ENCODE assay signal across 39 mouse cellular contexts in the genomic region with DNA sequence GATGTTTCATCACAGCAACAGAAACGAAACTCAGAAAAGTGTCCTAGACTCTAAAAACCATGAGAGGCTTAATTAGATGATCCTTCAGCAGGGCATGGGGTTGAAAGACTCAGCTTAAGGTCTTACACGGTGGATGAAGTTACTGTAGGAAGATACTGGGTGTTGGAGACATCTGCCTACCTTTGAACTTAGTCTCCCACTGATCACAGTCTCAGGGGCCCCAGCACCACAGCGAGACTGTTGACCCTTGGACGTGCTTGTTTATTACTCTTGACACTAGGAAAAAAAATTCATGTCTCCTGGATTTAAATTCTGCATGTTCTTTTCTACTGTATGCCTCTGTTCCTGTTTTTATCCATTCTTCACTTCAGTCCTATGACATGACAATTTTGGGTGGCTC. TPM values are rescaled to one million over a fixed set of nuclear protein-coding genes. Genes with fewer than 3 reads are reported as not detected.
"Had no signal": no experiment of that assay in that cellular context is flagged by ENCODE, and none has a peak within 500 bp of the region (broad histone marks: within the 10 kb centered on the region; RNA-seq: fewer than 3 reads in every experiment).

No protein-coding gene starts in this region.

- H3K36me3 ChIP-seq: heart, embryonic 10.5 days; heart, embryonic 12.5 days; heart, embryonic 13.5 days; heart, embryonic 15.5 days; hindbrain, embryonic 10.5 days; hindbrain, embryonic 12.5 days; hindbrain, embryonic 13.5 days; hindbrain, embryonic 15.5 days; kidney, embryonic 15.5 days had no signal

- H3K9me3 ChIP-seq: heart, embryonic 10.5 days; heart, embryonic 12.5 days; heart, embryonic 15.5 days; hindbrain, embryonic 12.5 days; hindbrain, embryonic 15.5 days; kidney, embryonic 15.5 days had no signal

- H3K4me2 ChIP-seq: heart, embryonic 11.5 days; heart, embryonic 12.5 days; heart, embryonic 13.5 days; heart, embryonic 15.5 days; hindbrain, embryonic 12.5 days; hindbrain, embryonic 13.5 days; hindbrain, embryonic 14.5 days; hindbrain, embryonic 15.5 days; kidney, embryonic 15.5 days had no signal

- H3K4me3 ChIP-seq: heart, embryonic 10.5 days; heart, embryonic 12.5 days; heart, embryonic 13.5 days; heart, embryonic 15.5 days; hindbrain, embryonic 10.5 days; hindbrain, embryonic 12.5 days; hindbrain, embryonic 13.5 days; hindbrain, embryonic 15.5 days; kidney, embryonic 15.5 days; layer of hippocampus, adult 2 months; left cerebral cortex, adult 2 months had no signal

- H3K27me3 ChIP-seq: heart, embryonic 12.5 days; heart, embryonic 15.5 days; hindbrain, embryonic 12.5 days; hindbrain, embryonic 13.5 days; hindbrain, embryonic 15.5 days had no signal

- DNase-seq: heart, postnatal 10 days; heart, postnatal 14 days; heart, postnatal 36 days; heart, postnatal 4 days; kidney, adult 11 months; kidney, adult 18-20 months; kidney, adult 2 months; kidney, adult 8-10 months; kidney, adult 9 months; kidney, postnatal 10 days; kidney, postnatal 14 days; kidney, postnatal 25 days; kidney, postnatal 36 days; kidney, postnatal 4 days; layer of hippocampus, adult 9-11 months; layer of hippocampus, postnatal 36 days had no signal

- H3K4me1 ChIP-seq: heart, embryonic 12.5 days; heart, embryonic 15.5 days; hindbrain, embryonic 12.5 days; kidney, embryonic 15.5 days had no signal

- H3K9ac ChIP-seq: heart, embryonic 12.5 days; heart, embryonic 13.5 days; heart, embryonic 15.5 days; hindbrain, embryonic 12.5 days; hindbrain, embryonic 13.5 days; hindbrain, embryonic 14.5 days; hindbrain, embryonic 15.5 days; kidney, embryonic 15.5 days had no signal

- ATAC-seq: hindbrain, embryonic 16.5 days; hindbrain, postnatal 0 days; inflammation-experienced regulatory T-cells, adult 6 months had no signal

- H3K27ac ChIP-seq: heart, embryonic 10.5 days; heart, embryonic 13.5 days; heart, embryonic 15.5 days; hindbrain, embryonic 10.5 days; hindbrain, embryonic 12.5 days; hindbrain, embryonic 13.5 days; hindbrain, embryonic 14.5 days; hindbrain, embryonic 15.5 days; hindbrain, postnatal 0 days; kidney, embryonic 15.5 days; kidney, postnatal 0 days; layer of hippocampus, adult 2 months; left cerebral cortex, adult 2 months had no signal

RNA-seq across cellular contexts. Expression of gene Cnih3, which starts 11.6 kb away (rescaled TPM):
- total RNA-seq: heart, postnatal 10 days; heart, postnatal 14 days; heart, postnatal 25 days; heart, postnatal 36 days; heart, postnatal 4 days; hematopoietic stem cell, adult 5-6 weeks had no signal
- polyA plus RNA-seq: heart, embryonic 16.5 days; heart, postnatal 0 days; inflammation-experienced regulatory T-cells, adult 6 months; kidney, adult 2 months; kidney, embryonic 14.5 days; large intestine, adult 2 months had no signal
